Mouse (Mus musculus) ES-Bruce4 (cell line): ENCODE measurements at regions not wholly inside any gene's neighbourhood (a gene's known extent, or its start where the extent isn't known, plus 50 kb on each side); places are given as distances from the start of the nearest gene placed in this dataset.

Experiments
- CTCF ChIP-seq: IDR thresholded peaks from one replicate; pipeline ENCODE4 v1.8.1; 2011; ENCODE audit warnings: low read depth, low read length
- EP300 ChIP-seq: IDR thresholded peaks from 2 replicates; pipeline ENCODE4 v1.6.1; 2011; ENCODE audit warnings: low read depth, low read length; ENCODE audit not compliant: insufficient read depth
- POLR2A ChIP-seq: IDR thresholded peaks from one replicate; pipeline ENCODE4 v1.8.1; 2011; ENCODE audit warnings: low read length; ENCODE audit not compliant: insufficient read depth

- no peak for TF ChIP-seq POLR2A
- no peak for TF ChIP-seq CTCF
- TF ChIP-seq EP300: no peak
Observed at GRCm38 (mm10) chr3:15198086-15198485, 134.0 kb downstream of the Gm9733 start.
